Mouse (Mus musculus): ENCODE results near the gene Plcb4.

The Plcb4 gene

DNA sequence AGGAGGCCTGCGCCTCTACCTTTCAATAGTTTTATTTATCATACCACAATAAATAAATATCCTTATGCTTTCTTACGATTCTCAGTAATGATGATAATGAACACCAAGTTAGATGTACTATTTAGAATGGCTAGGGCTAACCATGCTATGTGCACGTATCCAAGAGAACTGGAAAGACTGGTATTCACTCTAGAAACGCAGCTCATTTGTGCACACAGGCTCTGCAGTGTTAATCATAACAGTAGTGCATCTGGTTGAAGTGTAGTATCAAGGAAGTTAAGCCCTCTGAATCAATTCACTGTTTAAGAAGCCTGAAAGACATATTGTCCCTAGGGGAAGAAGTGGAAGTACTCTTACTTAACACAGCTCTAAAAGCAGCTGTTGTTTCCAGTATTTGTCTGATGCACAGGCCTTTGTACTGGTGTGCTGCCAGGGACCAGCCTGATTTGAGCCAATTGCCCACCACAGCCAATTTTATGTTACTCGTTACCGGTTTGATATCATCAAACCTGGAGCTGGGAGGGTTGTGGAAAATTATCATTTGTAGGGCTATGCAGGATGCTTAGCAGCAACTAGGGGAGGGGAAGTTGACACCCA lies 100.8 kb downstream of the Plcb4 start:
- DNase-seq (ENCODE audit: low read depth) = no peak

GRCm38 (mm10) chr2:135761226-135761802 lies 102.5 kb downstream of the Plcb4 start:
- DNase-seq (ENCODE audit: low read depth) = no peak

GRCm38 (mm10) chr2:135764706-135765105 lies 105.9 kb downstream of the Plcb4 start:
- DNase-seq (ENCODE audit: low read depth) = no peak

DNA sequence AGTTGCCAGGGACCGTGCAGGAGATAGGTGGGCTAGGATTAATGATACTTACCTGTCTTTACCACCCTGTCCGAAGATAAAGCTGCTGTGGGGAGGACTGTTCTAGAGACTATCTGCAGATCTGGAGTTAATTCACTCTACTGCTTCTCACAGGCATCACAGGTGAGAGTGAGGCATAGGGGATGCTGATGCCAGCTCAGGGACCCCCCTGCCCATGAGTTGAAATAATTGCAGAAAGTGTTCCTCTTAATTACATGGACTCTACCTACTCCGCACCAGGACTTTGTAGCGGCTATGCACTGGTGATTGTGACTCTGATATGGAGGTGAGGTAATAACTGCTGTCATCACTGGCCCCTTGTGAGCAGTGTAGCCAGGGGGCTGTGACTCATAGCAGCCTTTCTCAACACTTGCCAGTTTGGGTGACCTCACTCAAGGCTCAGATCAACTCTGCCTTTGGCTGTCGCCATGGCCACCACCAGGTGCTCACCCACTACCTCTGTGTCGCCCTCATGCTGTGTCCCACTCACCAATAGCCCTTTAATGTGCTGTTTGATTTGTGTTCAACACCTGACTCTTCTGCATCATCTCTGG lies 107.8 kb downstream of the Plcb4 start:
- DNase-seq (ENCODE audit: low read depth) = no peak

GRCm38 (mm10) chr2:135767535-135767934 lies 108.7 kb downstream of the Plcb4 start:
- no peak for DNase-seq (ENCODE audit: low read depth)

DNA sequence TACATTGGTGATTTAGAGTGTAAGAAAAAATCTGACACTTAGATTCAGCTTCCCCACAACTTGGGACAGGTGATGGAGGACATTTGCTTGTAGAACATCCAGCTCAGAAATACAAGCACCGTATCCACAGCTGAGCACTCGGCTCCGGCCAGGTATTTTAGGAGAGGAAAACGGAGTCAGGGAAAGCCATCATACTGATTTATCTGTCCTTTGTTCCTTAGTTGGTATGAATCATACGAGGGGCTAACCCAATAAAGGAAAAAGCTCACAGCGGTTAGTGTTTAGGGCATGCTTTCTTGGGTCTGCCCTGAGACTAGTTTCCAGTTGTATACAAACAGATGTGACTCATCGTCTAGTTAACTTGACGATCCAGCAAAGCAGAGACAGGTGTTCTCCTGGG lies 110.9 kb downstream of the Plcb4 start:
- DNase-seq (ENCODE audit: low read depth) = no peak

- DNase-seq (ENCODE audit: low read depth) = no peak
Observed at GRCm38 (mm10) chr2:135770226-135770625, 111.4 kb downstream of the Plcb4 start.

DNA sequence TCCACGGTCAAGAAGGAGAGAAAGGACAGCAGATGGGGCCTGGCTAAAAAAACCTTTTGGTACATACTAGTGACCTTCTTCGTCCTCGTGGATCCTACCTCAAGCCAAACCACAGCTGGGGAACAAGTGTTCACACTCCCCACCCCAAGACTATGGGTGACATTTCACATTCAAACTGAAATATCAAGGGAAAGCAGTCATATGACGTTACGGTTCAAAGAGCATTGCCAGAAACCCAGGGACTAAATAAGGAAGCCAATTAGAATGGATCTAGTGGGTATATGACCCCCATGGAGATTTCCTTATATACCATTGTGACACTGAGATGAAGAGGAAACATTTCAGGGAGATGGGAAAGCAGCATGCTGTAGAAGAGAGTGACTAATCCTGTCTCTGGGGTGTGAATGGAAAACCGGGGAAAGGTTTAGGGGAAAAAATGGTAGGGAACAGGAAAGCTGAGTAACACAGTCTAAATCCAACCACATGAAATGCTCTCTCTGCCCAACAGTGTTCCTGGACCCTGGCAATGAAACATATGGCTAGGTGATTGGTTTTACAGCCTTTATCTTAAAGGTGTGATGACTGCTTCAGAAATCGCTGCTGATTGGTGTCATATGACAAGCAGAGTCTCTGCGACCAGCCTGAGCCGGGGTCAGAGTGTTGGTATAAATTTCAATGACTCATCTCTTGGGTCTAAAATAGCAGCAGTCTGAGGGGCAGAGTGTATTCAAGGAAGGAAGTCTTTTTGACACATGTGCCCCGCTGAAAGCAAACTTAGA lies 114.6 kb downstream of the Plcb4 start:
- DNase-seq (ENCODE audit: low read depth) = peak; percentile 18

DNA sequence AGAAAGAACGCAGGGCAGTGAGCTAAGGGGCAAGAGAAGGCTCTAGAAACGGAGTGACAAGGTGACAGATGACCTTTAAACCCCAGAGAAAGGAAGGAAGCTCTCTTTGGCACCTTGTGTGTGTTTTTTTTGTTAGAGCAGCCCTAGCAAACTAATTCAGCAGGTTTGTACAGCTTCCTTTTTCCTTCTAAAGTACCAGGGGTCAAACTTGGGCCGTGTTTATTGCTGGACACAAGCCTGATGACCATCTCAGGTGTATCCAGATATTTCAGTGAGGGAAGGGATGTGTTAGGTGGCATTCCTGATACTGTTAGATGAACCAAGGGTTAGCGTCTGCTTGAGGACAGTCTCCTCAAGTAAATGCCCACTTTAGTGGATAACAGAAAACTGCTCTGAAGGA lies 116.2 kb downstream of the Plcb4 start:
- DNase-seq (ENCODE audit: low read depth) = no peak

- DNase-seq (ENCODE audit: low read depth) = no peak
Observed at GRCm38 (mm10) chr2:135776131-135776775, 117.4 kb downstream of the Plcb4 start.

GRCm38 (mm10) chr2:135781391-135781790 lies 122.6 kb downstream of the Plcb4 start:
- no peak for DNase-seq (ENCODE audit: low read depth)

GRCm38 (mm10) chr2:135787415-135787814 lies 128.6 kb downstream of the Plcb4 start:
- DNase-seq (ENCODE audit: low read depth) = no peak

DNA sequence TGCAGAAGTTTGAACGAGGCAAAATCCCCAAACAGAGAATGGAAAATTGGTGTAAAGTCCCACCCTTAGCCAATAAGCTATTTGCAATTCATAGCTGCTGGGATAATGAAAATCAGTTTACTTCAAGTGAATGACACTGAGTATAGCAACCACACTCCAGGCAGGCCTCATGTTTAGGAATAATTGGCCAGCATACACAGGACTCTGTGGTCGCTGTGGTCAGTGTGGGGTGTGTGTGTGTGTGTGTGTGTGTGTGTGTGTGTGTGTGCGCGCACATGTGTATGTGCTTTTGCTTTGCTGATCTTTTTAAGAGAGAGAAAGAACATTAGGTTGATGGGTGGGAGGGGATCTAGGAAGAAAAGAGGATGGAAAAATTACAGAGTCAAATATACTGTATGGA lies 134.1 kb downstream of the Plcb4 start:
- DNase-seq (ENCODE audit: low read depth) = no peak

DNA sequence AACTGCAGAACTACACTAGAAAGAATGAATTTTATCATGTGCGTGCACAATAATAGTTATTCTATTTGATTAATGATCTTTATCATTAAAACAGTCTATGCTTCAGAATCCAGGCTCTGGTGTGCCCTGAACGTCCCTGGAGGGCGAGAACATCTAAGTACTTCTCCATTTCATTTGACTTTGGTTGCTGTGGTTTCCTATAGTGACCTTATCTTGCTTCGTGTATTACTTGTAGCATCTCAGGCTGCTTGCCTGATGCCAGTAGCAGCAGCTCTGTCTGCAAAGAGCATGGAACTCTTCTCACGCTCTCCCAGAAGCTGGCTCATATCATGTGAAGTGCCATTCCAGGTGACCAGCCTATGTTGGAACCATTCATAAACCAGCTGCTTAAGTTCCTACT lies 137.9 kb downstream of the Plcb4 start:
- DNase-seq (ENCODE audit: low read depth) = no peak

GRCm38 (mm10) chr2:135797677-135798546 lies 139.1 kb downstream of the Plcb4 start:
- no peak for DNase-seq (ENCODE audit: low read depth)

- DNase-seq (ENCODE audit: low read depth) = no peak
Observed at GRCm38 (mm10) chr2:135799149-135799770, 140.4 kb downstream of the Plcb4 start.

- DNase-seq (ENCODE audit: low read depth) = no peak
Observed at GRCm38 (mm10) chr2:135800385-135800784, 141.6 kb downstream of the Plcb4 start.

- DNase-seq (ENCODE audit: low read depth) = no peak
Observed at GRCm38 (mm10) chr2:135802878-135803450, 144.2 kb downstream of the Plcb4 start.

DNA sequence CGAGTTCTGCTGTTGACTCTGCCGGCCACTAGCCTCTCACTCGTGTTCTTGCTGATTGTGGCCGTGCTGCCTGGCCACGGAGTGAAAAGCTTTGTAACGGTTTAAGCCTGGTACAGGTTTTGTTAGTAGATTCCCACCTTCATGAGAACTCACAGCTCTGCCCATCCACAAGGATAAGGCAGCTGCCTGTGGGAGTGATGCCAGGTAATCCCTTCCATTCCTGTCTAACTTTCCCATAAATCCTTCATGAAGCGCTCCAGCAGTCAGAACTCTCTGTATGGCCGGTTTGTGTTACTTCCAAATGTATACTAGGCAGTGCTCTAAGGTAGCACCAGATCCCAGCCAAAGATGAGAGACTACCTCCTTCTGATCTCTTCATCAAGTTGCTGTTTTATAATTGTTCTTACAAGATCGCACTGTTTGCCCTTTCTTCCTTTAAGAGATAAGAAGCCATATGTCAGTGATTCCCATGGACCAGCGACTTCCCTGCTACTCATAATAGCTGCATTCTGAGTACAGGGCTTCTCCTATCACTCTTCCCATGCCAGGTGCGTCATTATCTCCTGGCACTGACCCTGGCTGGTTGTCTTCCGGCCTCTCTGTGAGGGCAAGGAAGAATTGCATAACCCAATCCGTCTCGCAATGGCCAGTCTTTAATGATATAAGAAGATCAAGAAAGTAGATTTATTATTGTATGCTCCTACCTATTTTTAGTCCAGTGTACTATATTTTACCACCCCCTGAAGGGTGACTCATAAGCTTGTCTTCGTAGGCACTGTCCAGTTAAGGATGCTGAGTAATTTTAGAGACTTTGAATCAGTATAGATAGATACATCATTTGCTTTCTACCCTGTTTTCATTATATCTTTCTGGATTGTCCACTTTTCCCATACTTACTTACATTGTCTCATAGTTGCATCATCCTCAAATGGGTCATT lies 147.2 kb downstream of the Plcb4 start:
- no peak for DNase-seq (ENCODE audit: low read depth)

DNA sequence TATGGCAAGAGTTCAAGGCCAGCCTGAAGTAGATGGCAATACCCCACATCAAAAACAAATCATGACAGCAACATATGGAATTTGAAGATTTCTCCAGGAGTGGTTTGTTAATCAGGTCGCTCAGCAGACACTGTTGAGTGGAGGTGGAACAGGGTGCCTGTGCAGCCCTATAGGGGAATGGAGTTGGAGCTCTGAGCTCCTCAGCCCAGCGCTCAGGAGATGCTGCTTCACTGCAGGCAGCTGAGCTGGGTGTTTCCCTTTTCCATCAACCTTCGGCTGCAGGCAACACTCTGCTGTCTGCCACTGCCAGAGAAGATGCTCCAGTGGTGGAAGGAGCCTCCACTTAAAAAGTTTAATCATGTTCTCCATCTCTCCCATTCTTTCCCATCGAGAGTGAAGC lies 149.5 kb downstream of the Plcb4 start:
- no peak for DNase-seq (ENCODE audit: low read depth)

Data from c-Kit-positive CD71-negative TER-119-negative erythroid progenitor cells, embryonic 14.5 days (primary cell).